Mouse (Mus musculus): ENCODE results near the gene Lair1. TPM values are rescaled to one million over a fixed set of nuclear protein-coding genes. Genes with fewer than 3 reads are reported as not detected.

Lair1 gene
- polyA plus RNA-seq, 1 experiment from 2014 or later, result 1.4 TPM

DNA sequence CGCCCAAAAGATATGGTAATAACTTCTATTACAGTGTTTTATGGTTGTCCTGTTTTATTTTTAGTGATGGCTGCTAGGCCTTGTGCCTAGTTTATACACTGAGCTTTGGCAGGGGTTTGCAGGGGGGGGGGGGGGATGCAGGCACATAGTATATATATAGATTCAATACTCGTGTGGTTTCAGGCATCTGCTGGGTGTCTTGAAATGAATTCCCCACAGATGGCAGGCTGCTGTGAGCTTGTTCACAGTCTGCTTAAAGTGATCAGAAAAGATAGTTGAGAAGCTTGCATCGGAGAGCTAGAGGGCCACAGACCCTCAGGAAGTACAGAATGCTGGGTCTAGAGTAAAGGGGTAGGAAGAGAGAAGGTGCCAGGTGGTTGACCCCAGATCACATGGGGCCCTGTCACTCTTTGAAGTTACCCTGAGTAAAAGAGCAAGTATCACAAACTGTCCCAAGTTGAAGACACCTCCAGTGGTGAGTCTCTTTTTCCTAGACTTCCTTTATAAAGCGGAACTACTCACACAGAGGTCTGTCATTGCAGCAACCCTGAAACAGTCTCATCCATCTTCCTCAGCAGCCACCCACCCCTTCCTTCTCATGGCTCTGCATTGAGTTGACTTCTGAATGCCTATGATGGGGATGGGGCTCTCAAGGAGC is 24.4 kb upstream of the Lair1 start:
- Histone ChIP-seq H3K27me3 (ENCODE audit: control insufficient read depth, insufficient read depth, low read length) (no peaks in the 10 kb centered on the region), H3K27ac (ENCODE audit: low read depth, low read length) (no peak overlapping the region), H3K9me3 (ENCODE audit: control insufficient read depth, low read length) (no peaks in the 10 kb centered on the region), H3K9ac (ENCODE audit: low read depth, low read length) (no peak overlapping the region), H3K36me3 (ENCODE audit: control insufficient read depth, insufficient read depth, low read length) (no peaks in the 10 kb centered on the region), H3K4me3 (ENCODE audit: low read length) (no peak overlapping the region), H3K4me2 (replicated peaks; ENCODE audit: low read depth, low read length) (no peak overlapping the region), H3K4me1 (ENCODE audit: control insufficient read depth, insufficient read depth, low read length) (no peaks in the 10 kb centered on the region)
- ATAC-seq (ENCODE audit: low FRiP score, low TSS enrichment), result no peak
- WGBS, result 85% methylated on average over 4 of the region's 4 CpGs

DNA sequence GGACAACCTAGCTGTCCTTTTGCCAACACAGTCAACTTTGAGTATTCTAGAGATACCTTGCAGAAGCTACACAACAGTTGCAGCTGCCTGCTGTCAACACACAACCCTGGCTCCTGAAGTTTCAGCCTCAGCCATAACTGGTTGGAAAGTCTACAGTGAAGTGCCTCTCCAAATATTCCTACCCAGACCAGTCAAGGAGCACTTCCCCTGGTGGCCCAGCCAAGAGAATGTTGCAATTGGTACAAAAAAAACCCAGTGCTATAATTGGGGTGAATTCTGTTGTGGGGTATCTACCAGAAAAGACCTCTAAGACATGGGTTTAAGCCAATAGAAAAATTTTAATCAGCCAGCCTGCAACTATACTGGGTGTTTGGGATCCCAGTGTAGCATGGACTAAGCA is 22.6 kb upstream of the Lair1 start:
- Histone ChIP-seq H3K4me1 (ENCODE audit: control insufficient read depth, insufficient read depth, low read length) (no peaks in the 10 kb centered on the region), H3K36me3 (ENCODE audit: control insufficient read depth, insufficient read depth, low read length) (no peaks in the 10 kb centered on the region), H3K27ac (ENCODE audit: low read depth, low read length) (no peak overlapping the region), H3K4me3 (ENCODE audit: low read length) (no peak overlapping the region), H3K9me3 (ENCODE audit: control insufficient read depth, low read length) (no peaks in the 10 kb centered on the region), H3K9ac (ENCODE audit: low read depth, low read length) (no peak overlapping the region), H3K27me3 (ENCODE audit: control insufficient read depth, insufficient read depth, low read length) (no peaks in the 10 kb centered on the region), H3K4me2 (replicated peaks; ENCODE audit: low read depth, low read length) (no peak overlapping the region)
- ATAC-seq (ENCODE audit: low FRiP score, low TSS enrichment), result no peak

DNA sequence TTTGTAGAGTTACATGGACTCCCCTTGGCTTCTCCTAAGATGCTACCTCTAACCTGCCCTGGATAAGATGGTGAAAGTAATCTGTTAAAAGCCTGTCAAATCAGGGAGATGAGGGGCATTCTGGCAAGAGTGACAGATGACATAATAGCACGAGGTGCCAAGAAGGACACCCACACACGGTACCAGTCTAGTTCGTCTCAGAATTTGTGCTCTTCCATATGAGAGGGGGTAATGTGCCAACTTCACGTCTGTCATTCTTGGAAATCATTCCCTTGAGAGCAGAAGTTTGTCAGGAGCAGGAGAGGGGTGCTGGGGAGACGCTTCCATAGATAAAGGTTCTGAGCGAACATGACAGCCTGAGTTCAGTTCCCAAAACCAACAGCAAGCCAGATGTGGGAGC is 21.2 kb upstream of the Lair1 start:
- Histone ChIP-seq H3K9ac (ENCODE audit: low read depth, low read length) (no peak overlapping the region), H3K36me3 (ENCODE audit: control insufficient read depth, insufficient read depth, low read length) (no peaks in the 10 kb centered on the region), H3K27ac (ENCODE audit: low read depth, low read length) (no peak overlapping the region), H3K27me3 (ENCODE audit: control insufficient read depth, insufficient read depth, low read length) (no peaks in the 10 kb centered on the region), H3K4me1 (ENCODE audit: control insufficient read depth, insufficient read depth, low read length) (no peaks in the 10 kb centered on the region), H3K9me3 (ENCODE audit: control insufficient read depth, low read length) (no peaks in the 10 kb centered on the region), H3K4me3 (ENCODE audit: low read length) (no peak overlapping the region), H3K4me2 (replicated peaks; ENCODE audit: low read depth, low read length) (no peak overlapping the region)
- ATAC-seq (ENCODE audit: low FRiP score, low TSS enrichment), result no peak
- 70% methylated on average over 6 of the region's 6 CpGs for WGBS

DNA sequence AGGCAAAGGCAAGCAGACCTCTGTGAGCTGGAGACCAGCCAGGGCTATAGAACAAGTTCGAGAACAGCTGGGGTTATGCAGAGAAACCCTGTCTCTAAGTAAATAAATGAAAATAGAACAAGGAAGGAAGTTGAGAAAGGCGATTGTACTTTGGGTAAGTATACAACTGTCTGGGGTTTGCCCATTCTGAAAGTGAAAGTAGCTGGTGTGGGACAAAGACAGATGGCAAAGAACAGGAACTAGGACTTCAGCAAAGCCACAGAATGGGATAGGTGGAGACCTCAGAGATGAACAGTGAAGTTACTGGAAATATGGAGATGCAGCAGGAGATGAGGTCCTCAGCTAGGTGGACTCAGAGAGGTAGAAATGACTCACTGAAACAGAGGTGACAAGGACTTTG is 19.8 kb upstream of the Lair1 start:
- no peaks in the 10 kb centered on the region for H3K36me3 ChIP-seq (ENCODE audit: control insufficient read depth, insufficient read depth, low read length)
- no peaks in the 10 kb centered on the region for H3K9me3 ChIP-seq (ENCODE audit: control insufficient read depth, low read length)
- no peaks in the 10 kb centered on the region for H3K4me1 ChIP-seq (ENCODE audit: control insufficient read depth, insufficient read depth, low read length)
- no peak overlapping the region for H3K4me2 ChIP-seq (replicated peaks; ENCODE audit: low read depth, low read length)
- H3K9ac ChIP-seq (ENCODE audit: low read depth, low read length), result no peak overlapping the region
- H3K27me3 ChIP-seq (ENCODE audit: control insufficient read depth, insufficient read depth, low read length), result no peaks in the 10 kb centered on the region
- no peak for ATAC-seq (ENCODE audit: low FRiP score, low TSS enrichment)
- H3K4me3 ChIP-seq (ENCODE audit: low read length), result no peak overlapping the region
- H3K27ac ChIP-seq (ENCODE audit: low read depth, low read length), result no peak overlapping the region
- 50% methylated on average over 2 of the region's 2 CpGs for WGBS

DNA sequence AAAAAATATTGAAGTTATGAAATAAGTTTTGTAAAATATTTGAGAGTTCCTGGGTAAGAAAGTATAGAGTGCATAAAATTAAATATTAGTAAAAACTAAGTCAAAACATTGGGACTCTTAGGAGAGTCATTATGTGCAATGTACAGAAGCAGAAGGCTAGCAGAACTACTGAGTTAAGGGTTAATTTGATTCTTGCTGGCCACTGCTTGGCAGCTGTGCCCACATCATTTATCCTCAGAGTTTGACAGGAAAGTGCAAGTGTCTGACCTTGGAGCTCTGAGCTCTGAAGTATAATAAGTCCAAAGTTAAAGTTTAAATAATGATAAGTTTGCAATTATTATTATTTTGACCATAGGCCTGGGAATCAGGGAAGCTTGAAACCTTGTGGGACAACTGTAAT is 18.7 kb upstream of the Lair1 start:
- Histone ChIP-seq H3K36me3 (ENCODE audit: control insufficient read depth, insufficient read depth, low read length) (no peaks in the 10 kb centered on the region), H3K27me3 (ENCODE audit: control insufficient read depth, insufficient read depth, low read length) (no peaks in the 10 kb centered on the region), H3K4me1 (ENCODE audit: control insufficient read depth, insufficient read depth, low read length) (no peaks in the 10 kb centered on the region), H3K4me2 (replicated peaks; ENCODE audit: low read depth, low read length) (no peak overlapping the region), H3K9ac (ENCODE audit: low read depth, low read length) (no peak overlapping the region), H3K27ac (ENCODE audit: low read depth, low read length) (no peak overlapping the region), H3K4me3 (ENCODE audit: low read length) (no peak overlapping the region), H3K9me3 (ENCODE audit: control insufficient read depth, low read length) (no peaks in the 10 kb centered on the region)
- no peak for ATAC-seq (ENCODE audit: low FRiP score, low TSS enrichment)

DNA sequence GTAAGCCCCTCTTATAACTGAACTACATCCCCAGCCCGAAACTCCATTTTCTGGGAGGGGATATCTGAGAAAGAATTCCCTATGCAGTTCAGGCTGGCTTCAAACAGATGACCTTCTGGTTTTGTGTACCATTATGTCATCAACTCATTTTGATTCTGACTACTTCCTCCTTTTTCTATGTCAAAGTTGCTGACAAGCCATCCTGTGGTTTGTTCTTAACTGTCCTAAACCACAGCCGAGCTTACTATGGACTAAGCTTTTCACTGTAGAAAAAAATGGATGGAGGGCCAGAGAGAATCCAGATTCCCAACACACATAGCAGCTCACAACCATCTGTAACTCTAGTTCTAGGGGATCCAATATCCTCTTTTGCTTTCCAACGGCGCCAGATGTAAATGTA is 17.5 kb upstream of the Lair1 start:
- 84% methylated on average over 4 of the region's 4 CpGs for WGBS
- Histone ChIP-seq H3K4me1 (ENCODE audit: control insufficient read depth, insufficient read depth, low read length) (no peaks in the 10 kb centered on the region), H3K27ac (ENCODE audit: low read depth, low read length) (no peak overlapping the region), H3K4me2 (replicated peaks; ENCODE audit: low read depth, low read length) (no peak overlapping the region), H3K9me3 (ENCODE audit: control insufficient read depth, low read length) (no peaks in the 10 kb centered on the region), H3K27me3 (ENCODE audit: control insufficient read depth, insufficient read depth, low read length) (no peaks in the 10 kb centered on the region), H3K9ac (ENCODE audit: low read depth, low read length) (no peak overlapping the region), H3K36me3 (ENCODE audit: control insufficient read depth, insufficient read depth, low read length) (no peaks in the 10 kb centered on the region), H3K4me3 (ENCODE audit: low read length) (no peak overlapping the region)
- ATAC-seq (ENCODE audit: low FRiP score, low TSS enrichment), result no peak

DNA sequence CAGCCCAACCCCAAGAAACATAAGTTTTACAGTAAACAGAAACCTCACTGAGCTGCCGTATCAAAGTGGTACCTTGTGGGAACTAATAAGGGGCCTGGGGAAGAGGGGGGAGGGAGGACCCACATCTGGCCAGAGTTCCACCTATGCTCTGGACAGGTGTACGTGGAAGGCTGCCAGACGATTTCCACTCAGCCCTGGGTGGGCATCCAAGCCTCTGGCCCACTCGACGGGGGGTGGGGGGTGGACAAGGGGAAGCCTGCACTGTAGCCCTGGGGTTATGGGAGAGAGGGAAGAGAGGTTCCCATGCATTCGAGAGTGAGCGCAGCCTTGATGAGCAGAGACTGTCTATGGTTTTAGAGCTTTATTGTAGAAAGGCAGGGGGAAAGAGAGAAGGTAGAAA is 16.5 kb upstream of the Lair1 start:
- H3K4me1 ChIP-seq (ENCODE audit: control insufficient read depth, insufficient read depth, low read length), result no peaks in the 10 kb centered on the region
- no peaks in the 10 kb centered on the region for H3K9me3 ChIP-seq (ENCODE audit: control insufficient read depth, low read length)
- H3K9ac ChIP-seq (ENCODE audit: low read depth, low read length), result no peak overlapping the region
- WGBS, result 79% methylated on average over 7 of the region's 7 CpGs
- H3K36me3 ChIP-seq (ENCODE audit: control insufficient read depth, insufficient read depth, low read length), result no peaks in the 10 kb centered on the region
- H3K27ac ChIP-seq (ENCODE audit: low read depth, low read length), result no peak overlapping the region
- H3K27me3 ChIP-seq (ENCODE audit: control insufficient read depth, insufficient read depth, low read length), result no peaks in the 10 kb centered on the region
- no peak for ATAC-seq (ENCODE audit: low FRiP score, low TSS enrichment)
- H3K4me3 ChIP-seq (ENCODE audit: low read length), result no peak overlapping the region
- no peak overlapping the region for H3K4me2 ChIP-seq (replicated peaks; ENCODE audit: low read depth, low read length)

DNA sequence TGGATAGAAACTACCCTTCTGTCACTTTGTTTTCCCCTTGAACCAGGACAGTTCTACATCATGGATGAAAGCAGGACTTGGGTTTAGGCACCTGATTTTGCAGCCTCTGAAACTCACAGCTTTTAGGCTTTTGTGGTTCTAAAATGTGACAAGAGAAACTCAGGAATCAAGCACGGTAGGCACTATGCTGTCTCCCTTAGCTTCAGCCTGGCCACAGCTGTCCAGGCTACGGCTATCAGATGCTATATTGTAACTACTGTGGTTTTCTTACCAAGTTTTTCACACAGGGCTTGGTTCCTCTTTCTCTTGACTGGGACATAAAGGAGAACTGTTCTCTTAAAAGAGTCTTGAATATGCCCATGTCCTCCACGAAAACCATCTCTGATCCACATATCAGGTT is 10.1 kb upstream of the Lair1 start:
- Histone ChIP-seq H3K9ac (ENCODE audit: low read depth, low read length) (no peak overlapping the region), H3K9me3 (ENCODE audit: control insufficient read depth, low read length) (no peaks in the 10 kb centered on the region), H3K27me3 (ENCODE audit: control insufficient read depth, insufficient read depth, low read length) (no peaks in the 10 kb centered on the region), H3K36me3 (ENCODE audit: control insufficient read depth, insufficient read depth, low read length) (no peaks in the 10 kb centered on the region), H3K4me2 (replicated peaks; ENCODE audit: low read depth, low read length) (no peak overlapping the region), H3K27ac (ENCODE audit: low read depth, low read length) (no peak overlapping the region), H3K4me3 (ENCODE audit: low read length) (no peak overlapping the region), H3K4me1 (ENCODE audit: control insufficient read depth, insufficient read depth, low read length) (no peaks in the 10 kb centered on the region)
- WGBS, result 75% methylated on average over 3 of the region's 3 CpGs
- ATAC-seq (ENCODE audit: low FRiP score, low TSS enrichment), result no peak

DNA sequence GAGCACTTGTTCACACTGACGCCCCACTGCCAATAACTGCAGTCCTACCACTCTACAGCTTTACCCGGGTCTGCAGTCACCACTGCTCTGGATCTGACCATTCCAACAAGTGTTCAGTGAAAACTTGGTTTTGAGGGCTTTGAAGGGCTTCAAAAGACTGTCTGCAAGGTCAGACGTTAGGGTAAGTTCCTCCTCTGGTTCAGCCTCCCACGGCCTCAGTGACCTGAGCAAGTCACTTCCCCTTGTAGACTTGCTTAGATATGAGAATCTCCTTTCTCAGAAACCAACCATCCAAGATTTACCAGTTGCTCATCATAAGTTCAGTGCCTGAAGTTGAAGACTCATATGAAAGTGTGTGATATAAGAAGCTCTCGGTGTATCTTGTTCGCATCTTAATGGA is 8.1 kb upstream of the Lair1 start:
- Histone ChIP-seq H3K27me3 (ENCODE audit: control insufficient read depth, insufficient read depth, low read length) (no peaks in the 10 kb centered on the region), H3K4me2 (replicated peaks; ENCODE audit: low read depth, low read length) (no peak overlapping the region), H3K4me1 (ENCODE audit: control insufficient read depth, insufficient read depth, low read length) (no peaks in the 10 kb centered on the region), H3K9me3 (ENCODE audit: control insufficient read depth, low read length) (no peaks in the 10 kb centered on the region), H3K36me3 (ENCODE audit: control insufficient read depth, insufficient read depth, low read length) (no peaks in the 10 kb centered on the region), H3K4me3 (ENCODE audit: low read length) (no peak overlapping the region), H3K9ac (ENCODE audit: low read depth, low read length) (no peak overlapping the region), H3K27ac (ENCODE audit: low read depth, low read length) (no peak overlapping the region)
- ATAC-seq (ENCODE audit: low FRiP score, low TSS enrichment), result no peak
- 90% methylated on average over 6 of the region's 6 CpGs for WGBS

Data from kidney, embryonic 14.5 days (tissue).